Mouse (Mus musculus): ENCODE measurements at regions not wholly inside any gene's neighbourhood (a gene's known extent, or its start where the extent isn't known, plus 50 kb on each side); places are given as distances from the start of the nearest gene placed in this dataset.
"Not testable (repeated sequence)": the region's sequence is repeated elsewhere in the genome, so short reads cannot be mapped to it uniquely, and the experiment has no call there.

- peak; percentile 64 to 74 for DNase-seq
Observed at GRCm38 (mm10) chr5:25639187-25639586, 66.4 kb downstream of the Xrcc2 start.

- no peak for DNase-seq
Observed at GRCm38 (mm10) chr5:25638097-25638496, 67.5 kb downstream of the Xrcc2 start.

DNA sequence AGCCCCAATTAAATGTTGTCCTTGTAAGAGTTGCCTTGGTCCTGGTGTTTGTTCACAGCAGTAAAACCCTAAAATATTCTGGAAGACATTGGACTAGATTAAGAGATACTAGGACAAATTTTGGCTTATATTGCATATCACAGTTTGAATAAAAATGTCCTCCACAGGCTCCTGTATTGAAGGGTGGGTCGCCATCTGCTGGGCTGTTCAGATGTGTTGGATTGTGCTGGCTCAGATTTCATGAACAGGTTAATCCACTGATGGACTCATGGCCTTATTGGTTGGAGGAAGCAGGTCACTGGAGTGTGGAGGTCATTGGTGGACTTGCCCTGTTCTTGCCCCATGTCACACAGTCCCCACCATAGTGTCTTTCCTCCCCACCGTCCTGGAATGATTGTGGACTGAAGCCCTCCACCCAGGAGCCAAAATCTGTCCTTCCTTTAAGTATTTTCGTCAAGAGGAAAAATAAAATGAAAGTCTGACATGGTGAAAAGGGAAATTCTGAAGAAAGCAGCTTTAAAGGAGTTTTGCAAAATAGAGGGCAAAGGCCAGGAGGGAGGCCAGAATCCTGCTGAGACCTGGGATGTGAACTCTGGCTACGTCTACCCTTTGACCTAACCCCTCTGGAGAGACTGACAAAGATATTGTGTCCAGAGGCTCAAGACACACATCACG, 72.6 kb downstream of the Xrcc2 start:
- peak; percentile 66 to 75 for DNase-seq

GRCm38 (mm10) chr5:25629731-25630130, 75.9 kb downstream of the Xrcc2 start:
- peak in 1 of 2 experiments; percentile 33 for DNase-seq

GRCm38 (mm10) chr5:25628504-25628903, 77.1 kb downstream of the Xrcc2 start:
- DNase-seq, result peak; percentile 64 to 72

DNA sequence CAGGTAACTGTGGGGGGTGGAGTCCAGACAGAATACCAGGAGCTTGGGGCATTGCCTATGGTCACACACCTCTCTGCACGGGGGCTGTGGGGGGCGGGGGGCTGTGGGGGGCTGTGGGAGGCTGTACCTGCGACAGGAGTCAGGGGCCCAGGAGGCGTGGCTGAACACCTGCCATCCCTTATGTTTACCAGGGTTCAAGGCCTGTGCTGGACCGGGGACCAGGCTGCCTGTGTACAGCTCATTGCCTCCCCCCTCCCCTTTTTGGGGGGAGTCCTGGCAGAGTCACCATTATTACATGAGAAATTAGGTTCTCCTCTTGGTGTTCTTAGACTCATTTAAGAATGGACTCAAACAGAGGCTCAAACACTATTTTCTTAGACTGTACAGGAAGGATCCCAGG, 78.5 kb downstream of the Xrcc2 start:
- no peak for DNase-seq

DNA sequence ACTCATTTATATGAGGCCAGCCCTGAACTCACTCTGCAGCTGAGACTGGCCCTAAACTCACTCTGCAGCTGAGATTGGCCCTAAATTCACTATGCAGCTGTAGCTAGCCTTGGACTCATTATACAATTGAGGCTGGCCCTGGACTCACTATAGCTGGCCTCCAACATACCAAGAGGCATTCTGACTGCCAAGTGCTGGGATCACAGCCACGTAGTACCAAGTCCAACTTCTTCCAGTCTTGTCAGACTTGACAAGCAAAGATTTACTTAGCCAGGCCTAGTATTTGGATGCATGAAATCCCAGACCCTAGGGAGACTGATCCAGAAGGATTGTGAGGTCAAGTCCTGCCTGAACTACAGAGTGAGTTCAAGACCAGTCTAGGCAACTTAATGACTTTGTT, 81.6 kb downstream of the Xrcc2 start:
- no peak for DNase-seq

GRCm38 (mm10) chr5:25619872-25620271, 85.8 kb downstream of the Xrcc2 start:
- DNase-seq, result no peak

DNA sequence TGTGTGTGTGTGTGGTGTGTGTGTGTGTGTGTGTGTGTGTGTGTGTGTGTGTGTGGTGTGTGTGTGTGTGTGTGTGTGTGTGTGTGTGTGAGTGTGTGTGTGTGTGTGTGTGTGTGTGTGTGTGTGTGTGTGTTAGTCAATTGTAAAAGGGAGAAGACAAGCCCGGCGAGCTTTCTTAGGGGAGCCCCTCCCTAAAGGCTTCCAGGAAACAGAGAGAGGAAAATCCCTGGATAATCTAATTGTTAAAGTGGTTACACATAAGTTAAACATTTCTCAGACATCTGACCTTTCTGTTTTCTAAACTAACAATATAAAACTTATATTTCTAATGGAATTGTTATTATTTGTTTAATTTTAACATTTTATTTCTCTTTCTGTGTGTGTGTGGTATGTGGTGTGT, 86.3 kb downstream of the Xrcc2 start:
- DNase-seq, result not testable (repeated sequence)

GRCm38 (mm10) chr5:25614659-25615061, 91.0 kb downstream of the Xrcc2 start:
- DNase-seq, result no peak

DNA sequence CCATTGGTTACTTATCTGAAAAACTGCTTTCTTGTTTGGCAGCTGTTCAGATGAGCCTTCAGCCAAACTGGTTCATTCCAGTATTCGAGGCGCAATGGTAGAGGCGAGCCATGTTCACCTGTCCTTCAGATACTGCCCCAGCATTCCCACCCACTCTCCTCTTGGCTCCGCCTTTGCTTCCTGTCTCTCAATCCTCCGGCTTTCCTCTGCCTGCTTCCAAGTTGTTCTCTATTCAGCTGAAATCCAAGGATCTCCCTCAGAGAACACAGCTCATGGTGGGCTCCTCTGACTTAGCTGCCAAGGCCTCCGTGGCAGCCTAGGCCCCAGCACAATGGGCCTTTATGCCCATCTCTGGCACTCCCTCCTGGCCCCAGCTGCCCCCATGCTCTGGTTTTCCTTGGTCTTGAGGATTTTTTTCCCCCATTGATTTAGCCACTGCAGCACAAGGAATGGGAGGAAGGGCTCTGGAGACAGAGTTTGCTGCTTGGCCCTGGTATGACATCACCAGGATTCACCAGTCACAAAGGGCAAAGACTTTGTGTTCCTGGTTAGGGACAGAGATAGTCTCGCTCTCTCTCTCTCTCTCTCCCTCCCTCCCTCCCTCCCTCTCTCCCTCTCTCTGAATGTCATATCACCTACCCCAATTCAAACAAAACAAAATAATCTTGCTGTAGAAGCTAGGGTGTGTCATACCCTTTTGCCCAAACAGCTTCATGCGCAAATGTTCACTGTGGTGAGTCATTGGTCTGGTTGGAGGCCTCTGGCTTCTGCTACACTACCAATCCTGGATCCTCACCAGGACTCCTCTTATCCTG, 91.6 kb downstream of the Xrcc2 start:
- DNase-seq, result peak; percentile 44 to 48

- DNase-seq, result peak; percentile 67 to 74
Observed at GRCm38 (mm10) chr5:25612036-25612705, 93.5 kb downstream of the Xrcc2 start.

DNA sequence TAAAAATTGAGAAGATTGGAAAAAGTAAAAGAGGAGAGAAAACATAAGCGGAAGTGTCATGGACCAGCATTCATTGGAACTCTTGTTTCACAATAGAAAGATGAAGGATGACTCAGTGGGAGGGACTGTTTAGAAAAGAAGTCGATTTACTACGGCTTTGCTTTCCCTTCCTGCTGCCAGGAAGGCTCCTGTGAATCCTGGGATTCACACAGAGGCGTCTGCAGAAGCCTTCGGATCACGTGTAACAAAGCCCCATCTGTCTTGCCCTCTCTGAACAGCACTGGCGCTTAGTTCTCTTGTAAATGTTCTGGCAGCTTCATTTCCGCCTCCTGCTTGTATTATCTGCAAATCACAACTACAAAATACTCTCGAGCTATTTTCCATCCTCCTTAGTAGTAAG, 94.0 kb downstream of the Cct8l1 start:
- peak; percentile 63 to 73 for DNase-seq

DNA sequence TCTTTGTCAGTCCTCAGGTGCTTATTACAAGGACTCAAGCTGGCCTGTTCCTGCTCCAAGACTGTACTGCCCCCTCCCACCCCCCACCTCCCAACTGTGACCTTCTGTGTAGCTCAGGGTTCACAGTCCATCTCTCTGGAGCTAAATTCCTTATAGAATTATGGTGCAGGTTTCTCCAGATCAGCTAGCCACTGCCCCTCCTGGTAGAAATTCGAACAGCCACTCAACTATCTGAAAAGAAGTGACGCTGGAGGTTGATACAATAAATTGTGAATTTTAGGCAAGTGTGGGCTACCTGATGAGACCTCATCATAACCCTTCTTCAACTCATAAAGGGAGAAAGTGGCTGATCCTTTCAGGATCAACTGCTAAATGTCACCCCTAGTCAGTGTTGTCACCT, 86.3 kb downstream of the Cct8l1 start:
- DNase-seq, result peak; percentile 52 to 63

GRCm38 (mm10) chr5:25599363-25599762, 83.5 kb downstream of the Cct8l1 start:
- DNase-seq, result peak; percentile 88 to 89

DNA sequence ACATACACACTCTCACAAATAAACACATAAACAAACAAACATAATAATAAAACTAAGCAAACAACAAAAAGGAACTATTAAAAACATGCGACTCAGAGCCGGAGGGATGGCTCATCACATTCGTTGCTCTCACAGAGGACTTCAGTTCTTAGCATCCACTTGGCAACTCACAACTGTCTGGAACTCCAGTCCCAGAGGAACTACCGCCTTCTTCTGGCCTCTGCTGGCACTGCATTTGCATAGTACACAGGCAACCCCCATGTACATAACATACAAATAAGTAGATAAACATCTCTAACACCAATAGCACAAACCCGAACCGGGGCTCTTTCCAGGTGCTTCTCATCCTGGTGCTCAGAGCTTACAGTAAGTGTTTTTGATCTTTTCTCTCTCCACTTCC, 81.9 kb downstream of the Cct8l1 start:
- no peak for DNase-seq

- DNase-seq, result no peak
Observed at GRCm38 (mm10) chr5:25591709-25592108, 75.8 kb downstream of the Cct8l1 start.

All from cerebellum, postnatal 14 days (tissue).